Mouse (Mus musculus) ovary, adult 2 months (tissue): ENCODE results near the gene Abcg5. TPM values are rescaled to one million over a fixed set of nuclear protein-coding genes. Genes with fewer than 3 reads are reported as not detected.

Experiments used
- polyA plus RNA-seq: library from polyadenylated mRNA; depleted of rRNA; stranded (reverse); fragments of >200 nt; gene quantifications from 2 replicates; pipeline ENCODE4 v1.2.3, GENCODE M21; 2012; rRNA removed

Abcg5 gene
- polyA plus RNA-seq: 0.54 and 0.67 TPM in 2 replicates

GRCm38 (mm10) chr17:84682734-84683717, at the start of gene Abcg5:
TSS of gene Abcg5 (minus strand) at chr17:84683011.

GRCm38 (mm10) chr17:84675951-84676366, 6.9 kb downstream of the Abcg5 start, which contains the start of gene Abcg8:
TSS of gene Abcg8 (plus strand) at chr17:84676302.

GRCm38 (mm10) chr17:84626276-84626856, 56.4 kb downstream of the Abcg5 start, which contains the start of gene Dync2li1:
TSS of gene Dync2li1 (plus strand) at chr17:84626496.

Other genes with a start within 250 kb of the Abcg5 start
- 10.1 and 14.0 TPM in 2 replicates for gene Thada, start 216.8 kb downstream of the Abcg5 start, polyA plus RNA-seq
- gene Plekhh2, start 171.1 kb downstream of the Abcg5 start, polyA plus RNA-seq: 4.7 and 5.9 TPM in 2 replicates
- 3.5 TPM in 2 replicates for gene Dync2li1, start 56.5 kb downstream of the Abcg5 start, polyA plus RNA-seq
- 0.16 and 0.25 TPM in 2 replicates for gene Abcg8, start 6.7 kb downstream of the Abcg5 start, polyA plus RNA-seq
- gene Lrpprc, start 107.8 kb upstream of the Abcg5 start, polyA plus RNA-seq: 9.0 and 13.1 TPM in 2 replicates